Mouse (Mus musculus) cerebellum, adult 2 months (tissue): ENCODE data around the gene Erp29.
A peak's percentile ranks its signal among the peaks of the same experiment; 100 is the strongest.

ENCODE experiments used
- CTCF ChIP-seq: fragments of 200-500 bp; IDR thresholded peaks from 2 replicates; pipeline ENCODE4 v1.5.1; 2011; ENCODE audit warnings: low read depth, mild to moderate bottlenecking, control low read depth, low read length, moderate library complexity, borderline replicate concordance; ENCODE audit not compliant: insufficient read depth
- POLR2A ChIP-seq: fragments of 200-500 bp; IDR thresholded peaks from 2 replicates; pipeline ENCODE4 v1.6.1; 2011; ENCODE audit warnings: low read length, control low read depth, borderline replicate concordance; ENCODE audit not compliant: insufficient read depth

- TF ChIP-seq CTCF, result peak; percentile 18; the same call in 1 of the 2 replicates
- no peak for TF ChIP-seq POLR2A
Observed at GRCm38 (mm10) chr5:121443548-121443947, 8.8 kb downstream of the Erp29 start.
